Mouse (Mus musculus): ENCODE measurements around the gene Usp31. TPM values are rescaled to one million over a fixed set of nuclear protein-coding genes. Genes with fewer than 3 reads are reported as not detected.

Usp31 gene
- polyA plus RNA-seq (2012; ENCODE audit: insufficient read depth, insufficient read length, missing spikeins) = 3.4 and 3.5 TPM in 2 replicates

DNA sequence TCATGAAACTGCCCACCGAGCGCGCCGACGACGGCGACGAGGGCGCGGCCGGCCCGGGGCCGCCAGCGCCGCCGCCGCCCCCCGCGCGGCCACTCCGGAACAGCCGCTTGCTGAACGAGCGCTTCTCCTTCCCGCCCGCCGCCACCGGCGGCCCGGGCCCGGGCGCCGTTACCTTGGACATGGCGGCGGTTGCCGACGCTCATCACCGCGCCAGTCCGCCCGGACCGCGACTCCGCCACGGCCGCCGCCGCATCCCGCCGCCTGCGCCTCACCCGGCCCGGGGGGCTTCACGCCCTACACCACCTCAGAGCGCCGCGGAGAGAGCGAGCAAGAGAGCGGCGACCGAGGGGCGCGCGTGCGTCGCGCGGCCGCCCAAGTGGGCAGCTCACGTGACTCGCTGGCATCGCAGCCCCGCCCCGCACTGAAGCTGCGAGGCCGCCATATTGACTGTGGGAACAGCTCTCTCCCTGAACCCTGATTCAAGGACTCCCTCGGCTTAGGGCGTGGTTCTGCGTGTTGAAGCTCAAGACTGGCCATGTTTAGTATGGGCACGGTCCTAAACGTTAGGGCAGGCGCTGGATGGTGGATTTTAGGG, at the start of gene Usp31:
Usp31 (minus strand) TSS at position 181 of the 595 bp plus-strand sequence.
- no peak within 1 kb of the TSS for H3K27ac ChIP-seq (replicated peaks; ENCODE audit: low read depth, low read length)
- H3K4me3 ChIP-seq (ENCODE audit: insufficient read depth, low read depth, low read length) = peak within 1 kb of the TSS; percentile 84
- H3K4me1 ChIP-seq (ENCODE audit: control insufficient read depth, insufficient read depth, insufficient read length, low read length) = peaks cover 5% of the 10 kb centered on the region; the same call in 1 of the 2 replicates

DNA sequence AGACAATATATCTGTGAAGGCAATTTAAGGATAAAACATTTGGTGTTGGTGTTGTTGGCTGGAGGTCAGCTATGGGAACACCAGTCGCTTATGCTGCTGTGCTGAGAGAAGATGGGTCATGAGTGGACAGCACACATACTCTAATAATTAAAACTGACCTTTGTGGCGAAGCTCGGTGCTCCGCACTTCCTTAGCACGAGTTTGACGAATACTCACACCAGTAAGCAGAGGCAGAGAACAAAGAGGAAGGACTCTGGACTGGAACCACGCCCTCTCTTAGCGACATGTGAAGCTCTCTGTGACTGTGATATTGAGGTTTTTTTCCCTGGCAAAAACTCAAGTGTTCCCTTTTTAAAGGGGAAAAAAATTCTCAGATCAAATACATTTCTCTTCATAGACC, 47.7 kb upstream of the Usp31 start:
- H3K4me1 ChIP-seq (ENCODE audit: control insufficient read depth, insufficient read depth, insufficient read length, low read length) = no peaks in the 10 kb centered on the region
- no peak overlapping the region for H3K27ac ChIP-seq (replicated peaks; ENCODE audit: low read depth, low read length)
- H3K4me3 ChIP-seq (ENCODE audit: insufficient read depth, low read depth, low read length) = no peak overlapping the region

DNA sequence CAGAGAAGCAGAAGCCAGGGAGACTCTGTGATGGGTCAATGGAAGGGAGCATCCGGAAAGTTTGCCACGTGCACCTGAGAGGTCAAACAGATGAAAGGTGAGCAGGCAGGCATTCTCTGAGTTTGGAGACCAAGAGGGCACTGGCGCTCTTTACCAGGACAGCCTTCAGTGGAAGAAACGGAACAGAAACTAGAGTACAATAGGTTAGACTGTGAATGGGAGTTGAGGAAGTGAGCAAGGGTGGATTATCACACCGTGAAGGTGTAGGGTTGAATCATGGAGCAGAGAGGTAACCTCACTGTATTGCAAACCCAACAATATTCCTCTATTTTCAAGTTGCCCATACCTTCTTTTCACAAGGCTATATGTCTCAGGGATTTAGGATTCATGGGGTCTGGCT, 43.2 kb upstream of the Usp31 start:
- H3K4me1 ChIP-seq (ENCODE audit: control insufficient read depth, insufficient read depth, insufficient read length, low read length) = no peaks in the 10 kb centered on the region
- no peak overlapping the region for H3K27ac ChIP-seq (replicated peaks; ENCODE audit: low read depth, low read length)
- H3K4me3 ChIP-seq (ENCODE audit: insufficient read depth, low read depth, low read length) = no peak overlapping the region

DNA sequence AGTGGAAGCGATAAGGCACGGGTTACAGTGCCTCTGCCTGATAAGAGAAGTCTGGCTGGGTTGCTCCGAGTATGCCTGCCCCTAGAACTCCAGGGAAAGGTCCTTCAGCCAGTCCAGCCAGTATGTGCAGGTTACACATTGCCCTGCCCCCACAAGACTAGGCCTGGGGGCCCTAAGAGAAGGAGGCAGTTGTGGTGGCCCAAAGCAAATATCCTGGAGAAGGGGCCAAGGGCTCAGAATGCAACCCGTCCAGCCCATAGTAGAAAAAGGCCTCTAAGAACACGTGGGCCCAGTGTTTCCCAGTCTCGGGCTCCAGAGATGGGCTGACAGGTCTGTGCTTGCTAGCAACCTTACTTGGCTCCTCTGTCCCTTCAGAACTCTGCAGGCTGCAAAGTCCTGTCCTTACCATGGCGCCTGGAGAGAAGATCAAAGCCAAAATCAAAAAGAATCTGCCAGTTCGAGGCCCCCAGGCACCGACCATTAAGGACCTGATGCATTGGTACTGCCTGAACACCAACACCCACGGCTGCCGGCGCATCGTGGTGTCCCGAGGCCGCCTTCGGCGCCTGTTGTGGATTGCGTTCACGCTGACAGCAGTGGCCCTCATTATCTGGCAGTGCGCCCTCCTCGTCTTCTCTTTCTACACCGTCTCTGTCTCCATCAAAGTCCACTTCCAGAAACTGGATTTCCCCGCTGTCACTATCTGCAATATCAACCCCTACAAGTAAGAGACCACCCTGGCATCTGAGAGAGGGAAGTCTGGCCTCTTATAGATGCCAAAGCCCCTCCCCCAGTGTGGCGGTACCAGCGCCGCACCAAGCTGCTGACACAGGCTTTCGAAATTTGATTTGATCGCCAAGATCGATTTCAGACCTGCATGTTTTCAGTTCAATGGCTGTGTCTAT, 30.7 kb upstream of the Usp31 start:
- Histone ChIP-seq H3K27ac (replicated peaks; ENCODE audit: low read depth, low read length) (no peak overlapping the region), H3K4me3 (ENCODE audit: insufficient read depth, low read depth, low read length) (no peak overlapping the region), H3K4me1 (ENCODE audit: control insufficient read depth, insufficient read depth, insufficient read length, low read length) (no peaks in the 10 kb centered on the region)

DNA sequence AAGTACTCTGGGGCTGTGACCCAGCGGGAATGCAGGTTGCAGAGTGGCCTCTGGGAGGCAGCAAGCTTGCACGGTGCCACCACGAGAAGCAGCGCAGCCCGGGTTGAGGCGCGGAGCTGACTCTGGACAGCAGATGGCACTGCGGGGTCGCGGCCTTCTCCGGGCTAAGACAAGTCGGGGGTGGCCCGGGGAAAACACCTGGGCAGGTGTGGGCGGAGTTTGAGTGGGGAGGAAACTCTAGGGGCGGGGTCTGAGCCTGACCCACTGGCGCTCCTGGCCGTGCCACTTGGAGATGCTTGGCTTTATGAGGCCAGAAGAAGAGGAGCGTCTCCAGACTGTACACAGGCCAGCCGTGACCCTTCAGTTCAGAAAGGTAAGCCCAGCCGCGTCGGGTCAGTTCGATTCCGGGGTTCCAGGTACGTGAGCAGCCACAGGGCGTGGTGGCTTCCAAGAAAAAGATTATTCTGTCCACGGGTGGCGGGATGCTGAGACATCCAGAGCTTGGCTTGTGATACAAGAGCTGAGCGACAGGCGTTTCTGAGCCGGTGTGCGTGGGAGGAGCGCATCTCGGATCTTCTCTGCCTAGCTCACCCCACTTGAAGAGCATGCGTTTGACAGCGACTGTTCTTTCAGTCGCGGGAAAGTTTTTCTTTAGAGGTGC, 27.2 kb upstream of the Usp31 start, which contains the start of gene Scnn1g:
Scnn1g (plus strand) TSS at position 309 of the 661 bp plus-strand sequence.
- no peak within 1 kb of the TSS for H3K27ac ChIP-seq (replicated peaks; ENCODE audit: low read depth, low read length)

DNA sequence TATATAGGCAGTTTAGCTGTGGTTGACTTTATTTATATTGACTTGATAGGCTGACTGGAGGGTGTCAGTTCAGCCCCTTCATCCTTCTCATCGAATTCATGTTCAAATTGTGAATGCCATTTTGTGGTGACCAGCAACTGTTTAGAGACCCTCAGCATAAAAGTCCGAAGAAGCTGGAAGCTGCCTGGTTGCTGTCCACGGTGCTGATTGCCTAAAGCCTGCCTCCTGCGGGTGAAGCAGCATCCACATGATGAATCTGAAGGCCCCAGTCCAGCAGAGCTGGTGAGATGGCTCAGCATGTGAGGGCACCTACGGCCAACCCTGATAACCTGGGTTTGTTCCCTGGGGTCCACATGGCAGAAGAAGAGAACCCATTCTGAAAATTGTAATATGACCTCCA, 23.2 kb upstream of the Usp31 start:
- H3K4me1 ChIP-seq (ENCODE audit: control insufficient read depth, insufficient read depth, insufficient read length, low read length) = no peaks in the 10 kb centered on the region
- H3K27ac ChIP-seq (replicated peaks; ENCODE audit: low read depth, low read length) = no peak overlapping the region
- no peak overlapping the region for H3K4me3 ChIP-seq (ENCODE audit: insufficient read depth, low read depth, low read length)

More for the DNA sequence above, 27.2 kb upstream of the Usp31 start, which contains the start of gene Scnn1g:
- Histone ChIP-seq H3K4me1 (ENCODE audit: control insufficient read depth, insufficient read depth, insufficient read length, low read length) (no peaks in the 10 kb centered on the region), H3K4me3 (ENCODE audit: insufficient read depth, low read depth, low read length) (peak within 1 kb of the TSS; percentile 39)

DNA sequence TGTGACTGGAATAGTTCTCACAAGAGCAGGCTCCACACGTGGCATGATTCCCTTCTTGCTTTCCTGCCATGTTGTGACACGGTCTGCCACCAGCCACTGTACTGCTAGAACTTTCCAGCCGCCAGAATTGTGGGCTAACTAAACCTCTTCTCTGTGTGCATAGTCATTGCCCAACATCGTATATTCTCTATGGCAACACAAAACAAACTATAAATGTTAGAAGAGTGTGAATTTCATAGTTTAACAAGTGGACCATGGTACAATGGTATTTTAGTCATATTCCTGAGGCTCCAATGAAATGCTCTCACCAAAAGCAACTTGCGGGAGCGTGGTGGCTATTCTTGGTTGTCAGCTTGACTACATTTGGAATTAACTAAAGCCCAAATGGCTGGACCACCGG, 10.0 kb upstream of the Usp31 start:
- H3K4me3 ChIP-seq (ENCODE audit: insufficient read depth, low read depth, low read length) = no peak overlapping the region
- H3K27ac ChIP-seq (replicated peaks; ENCODE audit: low read depth, low read length) = no peak overlapping the region
- H3K4me1 ChIP-seq (ENCODE audit: control insufficient read depth, insufficient read depth, insufficient read length, low read length) = no peaks in the 10 kb centered on the region

DNA sequence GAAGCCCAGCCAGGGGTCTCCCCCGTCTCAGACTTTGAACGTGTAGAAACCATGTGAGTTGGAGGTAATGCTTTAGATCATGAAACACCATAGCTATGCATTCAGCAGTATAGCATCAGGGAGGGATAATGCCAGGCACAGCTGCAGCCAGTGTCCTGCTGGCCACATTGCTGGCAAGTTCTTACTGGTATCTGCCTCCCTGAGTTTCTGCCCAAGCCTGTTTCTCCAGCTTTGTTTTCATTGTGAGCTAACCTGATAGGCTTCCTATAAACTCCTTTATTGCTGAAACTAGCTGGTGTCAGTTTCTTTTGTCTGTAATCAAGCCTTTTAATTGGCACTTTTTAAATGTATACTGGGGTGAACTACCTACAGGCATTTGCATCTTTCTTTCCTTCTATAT, 4.1 kb upstream of the Usp31 start:
- Histone ChIP-seq H3K4me1 (ENCODE audit: control insufficient read depth, insufficient read depth, insufficient read length, low read length) (0 out of 2 replicates have a peak, but pooled peaks cover 1% of the 10 kb centered on the region), H3K4me3 (ENCODE audit: insufficient read depth, low read depth, low read length) (no peak overlapping the region), H3K27ac (replicated peaks; ENCODE audit: low read depth, low read length) (no peak overlapping the region)

DNA sequence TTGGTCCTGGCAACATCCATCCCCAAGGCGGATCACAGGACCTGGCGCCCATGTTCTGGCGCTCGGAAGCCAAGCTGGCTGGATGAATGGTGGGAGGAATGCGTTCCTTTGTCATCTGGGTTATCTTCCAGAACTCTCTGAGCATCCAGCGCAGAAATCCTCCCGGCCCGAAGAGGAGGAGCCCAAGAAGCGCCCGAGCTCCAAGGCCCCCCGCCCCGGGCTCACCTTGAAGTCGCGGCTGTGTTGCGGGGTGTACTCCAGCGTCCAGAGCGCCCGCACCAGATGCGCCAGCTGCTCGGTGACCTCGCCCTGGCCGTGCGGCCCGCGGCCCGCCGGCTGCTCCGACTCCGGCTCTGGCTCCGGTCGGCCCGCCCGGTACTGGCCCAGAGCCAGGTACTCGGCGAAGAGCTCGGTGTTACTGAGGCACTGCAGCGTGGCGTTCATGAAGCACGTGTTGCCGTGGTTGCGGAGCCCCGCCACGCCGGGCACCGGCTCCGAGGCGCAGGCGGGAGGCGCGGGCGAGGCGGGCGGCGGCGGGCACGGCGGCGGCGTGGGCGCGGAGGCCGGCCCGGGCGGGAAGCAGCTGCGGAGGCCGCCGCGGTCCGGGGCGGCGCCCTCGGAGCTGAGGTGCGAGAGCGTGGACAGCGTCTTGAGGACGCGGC, 511 bp downstream of the Usp31 start:
- Histone ChIP-seq H3K4me3 (ENCODE audit: insufficient read depth, low read depth, low read length) (peak overlapping the region; percentile 84), H3K27ac (replicated peaks; ENCODE audit: low read depth, low read length) (no peak overlapping the region), H3K4me1 (ENCODE audit: control insufficient read depth, insufficient read depth, insufficient read length, low read length) (peaks cover 5% of the 10 kb centered on the region; the same call in 1 of the 2 replicates)

DNA sequence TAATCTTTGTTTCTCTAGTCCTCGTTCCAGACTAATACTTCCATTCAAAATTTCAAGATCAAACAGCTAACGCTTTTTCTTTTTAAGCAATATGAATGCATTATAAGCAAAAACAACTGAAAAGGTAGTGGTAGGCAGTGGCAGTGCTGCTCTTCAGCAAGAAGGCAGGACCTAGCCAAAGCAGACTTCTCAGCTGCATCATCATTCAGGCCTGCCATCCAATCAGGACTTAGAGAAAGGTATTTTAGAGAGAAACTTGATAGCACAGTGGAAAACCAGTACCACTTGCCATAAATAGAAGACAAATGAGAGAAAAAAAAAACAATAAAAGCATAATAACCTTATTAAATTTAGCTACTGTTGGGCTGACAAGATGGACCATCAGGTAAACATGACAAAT, 2.0 kb downstream of the Usp31 start:
- Histone ChIP-seq H3K4me3 (ENCODE audit: insufficient read depth, low read depth, low read length) (no peak overlapping the region), H3K4me1 (ENCODE audit: control insufficient read depth, insufficient read depth, insufficient read length, low read length) (peaks cover 5% of the 10 kb centered on the region; the same call in 1 of the 2 replicates), H3K27ac (replicated peaks; ENCODE audit: low read depth, low read length) (no peak overlapping the region)

DNA sequence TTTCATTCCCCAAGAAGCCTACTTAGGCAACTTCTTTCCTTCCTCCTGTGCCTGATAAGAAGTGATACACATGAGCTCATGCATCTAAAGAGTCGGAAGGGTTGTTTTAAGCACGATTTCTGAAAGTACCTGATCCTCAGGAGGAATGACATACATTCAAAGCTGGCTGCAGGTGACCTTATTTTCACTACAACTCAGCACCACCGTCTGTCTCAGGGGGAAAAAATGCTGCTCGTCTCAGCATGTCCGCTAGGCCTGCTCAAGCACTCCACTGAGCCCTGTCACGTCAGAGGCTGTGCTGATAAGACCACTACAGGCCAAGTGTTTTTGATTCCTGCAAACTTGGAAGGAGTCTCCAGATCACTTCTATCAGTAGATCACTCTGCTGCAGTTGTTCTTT, 5.1 kb downstream of the Usp31 start:
- Histone ChIP-seq H3K4me3 (ENCODE audit: insufficient read depth, low read depth, low read length) (no peak overlapping the region), H3K4me1 (ENCODE audit: control insufficient read depth, insufficient read depth, insufficient read length, low read length) (peaks cover 11% of the 10 kb centered on the region; the same call in 1 of the 2 replicates), H3K27ac (replicated peaks; ENCODE audit: low read depth, low read length) (no peak overlapping the region)

DNA sequence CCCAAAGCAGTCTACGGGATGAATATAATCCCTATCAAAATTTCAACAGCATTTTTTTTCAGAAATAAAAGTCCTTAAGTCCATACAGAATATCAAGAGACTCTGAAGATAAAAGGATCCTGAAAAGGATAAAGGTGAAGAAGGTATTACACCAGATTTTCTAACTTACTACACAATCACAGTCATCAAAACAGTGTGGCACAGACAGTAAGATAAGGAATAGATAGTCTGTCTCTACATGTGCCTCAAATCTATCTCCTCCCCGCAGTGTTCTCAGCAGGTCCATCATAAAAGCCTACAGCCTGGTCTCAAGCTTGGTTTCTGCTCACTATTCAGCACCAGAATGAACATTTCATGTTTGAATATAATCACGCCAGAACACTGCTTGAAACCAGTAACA, 6.6 kb downstream of the Usp31 start:
- no peak overlapping the region for H3K4me3 ChIP-seq (ENCODE audit: insufficient read depth, low read depth, low read length)
- H3K27ac ChIP-seq (replicated peaks; ENCODE audit: low read depth, low read length) = no peak overlapping the region

DNA sequence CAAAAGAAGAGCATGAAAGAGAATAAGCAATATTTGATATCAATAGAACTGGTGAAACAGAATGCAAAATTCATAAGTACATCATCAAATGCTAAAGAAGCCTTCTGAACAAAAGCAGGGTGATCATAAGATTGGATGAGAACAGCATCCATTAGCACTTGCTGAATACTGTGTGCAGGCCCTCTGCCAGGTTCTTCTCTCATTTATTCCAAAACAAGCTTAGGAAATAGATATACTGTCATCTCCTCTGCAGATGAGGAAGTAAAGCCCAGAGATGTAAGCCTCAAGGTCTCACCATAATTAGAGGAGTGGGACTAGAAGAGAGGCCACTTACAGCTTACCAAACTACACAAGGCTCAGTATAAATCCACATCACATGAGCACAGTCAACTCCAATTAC, 7.8 kb downstream of the Usp31 start:
- Histone ChIP-seq H3K4me3 (ENCODE audit: insufficient read depth, low read depth, low read length) (no peak overlapping the region), H3K27ac (replicated peaks; ENCODE audit: low read depth, low read length) (no peak overlapping the region), H3K4me1 (ENCODE audit: control insufficient read depth, insufficient read depth, insufficient read length, low read length) (peaks cover 9% of the 10 kb centered on the region; the same call in 1 of the 2 replicates)

More for the DNA sequence above, 6.6 kb downstream of the Usp31 start:
- H3K4me1 ChIP-seq (ENCODE audit: control insufficient read depth, insufficient read depth, insufficient read length, low read length) = peaks cover 9% of the 10 kb centered on the region; the same call in 1 of the 2 replicates

DNA sequence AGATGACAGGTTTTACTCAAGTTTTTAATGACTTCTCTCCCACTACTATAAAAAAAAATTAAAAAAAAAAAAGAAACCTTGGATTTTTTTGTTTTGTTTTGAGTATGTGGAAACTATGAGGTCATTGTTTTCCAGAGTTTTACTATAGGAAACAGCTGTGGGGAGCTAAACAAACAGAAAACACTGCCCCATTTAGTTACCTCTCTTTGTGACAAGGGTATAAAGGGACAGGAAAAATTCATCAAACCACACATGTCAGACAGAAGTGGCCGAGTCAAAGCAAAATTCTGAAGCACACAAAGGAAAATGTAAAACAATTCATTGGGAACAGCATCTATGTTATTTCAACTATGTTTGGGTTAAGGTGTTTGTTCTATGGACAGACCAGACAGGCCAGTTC, 9.5 kb downstream of the Usp31 start:
- H3K4me3 ChIP-seq (ENCODE audit: insufficient read depth, low read depth, low read length) = no peak overlapping the region
- H3K4me1 ChIP-seq (ENCODE audit: control insufficient read depth, insufficient read depth, insufficient read length, low read length) = peaks cover 6% of the 10 kb centered on the region; the same call in 1 of the 2 replicates
- no peak overlapping the region for H3K27ac ChIP-seq (replicated peaks; ENCODE audit: low read depth, low read length)

Measured in brown adipose tissue, adult 24 weeks (tissue).